Mouse (Mus musculus): ENCODE measurements around the gene Tmem255b. TPM values are rescaled to one million over a fixed set of nuclear protein-coding genes. Genes with fewer than 3 reads are reported as not detected.
A peak's percentile ranks its signal among the peaks of the same experiment; 100 is the strongest.

The Tmem255b gene
- total and polyA plus RNA-seq, 2 experiments from 2014 or later, result 4.3 to 5.9 TPM

DNA sequence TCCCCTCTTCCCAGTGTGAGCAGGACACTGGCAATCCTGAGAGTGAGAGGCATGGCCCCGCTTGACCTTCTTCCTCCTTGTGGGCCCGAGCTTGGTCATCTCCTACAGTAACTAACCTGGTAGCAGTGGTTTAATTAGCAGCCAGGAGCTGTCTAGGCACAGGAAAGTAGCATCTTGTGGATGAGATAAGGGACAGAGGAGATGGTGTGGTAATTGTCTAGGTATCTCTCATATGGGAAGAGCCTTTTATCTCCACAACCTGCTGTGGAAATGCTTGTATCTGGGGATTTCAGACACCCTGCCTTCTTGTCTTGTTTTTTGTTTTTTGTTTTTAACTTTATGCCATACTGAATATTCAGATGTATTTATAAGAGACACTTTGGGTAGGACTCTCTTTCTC lies 2.5 kb downstream of the Tmem255b start:
- Histone ChIP-seq H3K4me2 (ENCODE audit: low read depth, low read length) (no peak overlapping the region), H3K9me3 (ENCODE audit: low read length) (no peaks in the 10 kb centered on the region), H3K36me3 (ENCODE audit: insufficient read depth, low read length) (no peaks in the 10 kb centered on the region), H3K4me3 (ENCODE audit: low read length) (no peak overlapping the region), H3K9ac (replicated peaks; ENCODE audit: low read length) (no peak overlapping the region), H3K4me1 (ENCODE audit: insufficient read depth, low read length) (no peaks in the 10 kb centered on the region), H3K27me3 (ENCODE audit: insufficient read depth, low read length) (peaks cover 16% of the 10 kb centered on the region; the same call in 1 of the 2 replicates), H3K27ac (no peak overlapping the region)
- ATAC-seq (no peak), DNase-seq (ENCODE audit: low spot score) (no peak)
- TF ChIP-seq CTCF (IDR thresholded peaks at IDR 0.05; ENCODE audit: low read depth), result no peak
- 80% methylated on average over 2 of the region's 2 CpGs for WGBS

DNA sequence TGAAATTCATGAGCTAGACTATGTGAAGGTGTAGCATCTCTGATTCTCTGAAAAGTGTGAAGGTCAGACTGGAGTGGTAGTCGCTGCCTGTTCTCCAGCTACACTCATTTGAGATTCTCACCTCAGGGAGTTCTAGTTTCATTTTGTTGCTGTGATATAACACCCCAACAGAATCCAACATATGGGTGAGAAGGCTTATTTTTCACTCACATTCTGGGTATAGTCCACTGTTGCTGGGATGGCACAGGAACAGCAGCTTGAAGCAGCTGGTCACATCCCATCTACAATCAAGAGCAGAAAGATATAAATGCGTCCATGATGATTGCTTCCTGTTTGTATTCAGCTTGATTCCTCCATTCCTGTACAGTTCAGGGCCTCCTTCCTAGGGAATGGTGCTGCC lies 7.2 kb downstream of the Tmem255b start:
- WGBS, result 99% methylated on average over 2 of the region's 2 CpGs
- no peak for TF ChIP-seq CTCF (IDR thresholded peaks at IDR 0.05; ENCODE audit: low read depth)
- H3K27me3 ChIP-seq (ENCODE audit: insufficient read depth, low read length), result no peaks in the 10 kb centered on the region
- no peak overlapping the region for H3K9ac ChIP-seq (replicated peaks; ENCODE audit: low read length)
- DNase-seq (ENCODE audit: low spot score), result no peak
- no peak overlapping the region for H3K27ac ChIP-seq
- no peak overlapping the region for H3K4me3 ChIP-seq (ENCODE audit: low read length)
- no peaks in the 10 kb centered on the region for H3K4me1 ChIP-seq (ENCODE audit: insufficient read depth, low read length)
- no peaks in the 10 kb centered on the region for H3K9me3 ChIP-seq (ENCODE audit: low read length)
- no peaks in the 10 kb centered on the region for H3K36me3 ChIP-seq (ENCODE audit: insufficient read depth, low read length)
- no peak overlapping the region for H3K4me2 ChIP-seq (ENCODE audit: low read depth, low read length)
- no peak for ATAC-seq

DNA sequence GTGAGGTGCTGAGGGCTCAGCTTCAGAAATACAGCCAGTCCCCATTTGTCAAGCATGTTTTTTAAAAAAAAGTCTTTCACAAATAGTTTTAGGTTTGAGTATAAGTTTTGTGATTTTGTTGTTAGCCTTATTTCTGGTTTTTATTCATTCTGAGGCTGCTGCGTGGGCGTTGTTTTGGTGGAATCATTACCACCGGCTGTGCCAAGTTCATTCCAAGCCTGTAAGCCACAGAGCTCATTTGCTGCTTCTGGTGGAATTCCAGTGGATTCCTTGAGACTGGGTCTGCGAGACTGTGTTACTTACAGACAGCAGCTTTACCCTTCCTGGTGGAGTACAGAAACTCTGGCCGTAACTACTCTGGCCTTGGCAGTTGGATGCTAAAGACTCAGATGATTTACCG lies 11.5 kb downstream of the Tmem255b start:
- DNase-seq (ENCODE audit: low spot score) (no peak), ATAC-seq (no peak)
- Histone ChIP-seq H3K4me1 (ENCODE audit: insufficient read depth, low read length) (no peaks in the 10 kb centered on the region), H3K9me3 (ENCODE audit: low read length) (no peaks in the 10 kb centered on the region), H3K9ac (replicated peaks; ENCODE audit: low read length) (no peak overlapping the region), H3K4me2 (ENCODE audit: low read depth, low read length) (no peak overlapping the region), H3K27me3 (ENCODE audit: insufficient read depth, low read length) (no peaks in the 10 kb centered on the region), H3K27ac (no peak overlapping the region), H3K36me3 (ENCODE audit: insufficient read depth, low read length) (no peaks in the 10 kb centered on the region), H3K4me3 (ENCODE audit: low read length) (no peak overlapping the region)
- TF ChIP-seq CTCF (IDR thresholded peaks at IDR 0.05; ENCODE audit: low read depth), result no peak
- WGBS, result 89% methylated on average over 6 of the region's 6 CpGs

DNA sequence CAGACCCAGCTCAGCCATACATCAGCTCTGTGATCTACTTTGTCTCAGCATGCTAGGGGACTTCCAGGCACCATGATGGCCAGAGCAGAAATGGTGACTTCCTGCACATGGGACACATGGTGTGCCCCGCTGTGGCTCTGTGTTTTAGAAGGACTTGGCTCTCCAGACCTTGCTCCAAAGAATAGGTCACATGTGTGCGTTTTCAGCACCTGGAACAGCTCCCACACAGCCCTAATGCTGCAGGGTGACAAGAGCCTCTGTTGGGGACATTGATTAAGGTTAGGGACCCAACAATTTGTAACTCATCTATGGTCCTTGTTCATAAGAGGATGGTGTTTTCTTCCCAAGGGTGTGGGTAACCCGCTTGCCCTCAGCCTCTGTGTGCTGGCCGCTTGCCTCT lies 13.2 kb downstream of the Tmem255b start:
- Histone ChIP-seq H3K4me3 (ENCODE audit: low read length) (no peak overlapping the region), H3K27ac (no peak overlapping the region), H3K9ac (replicated peaks; ENCODE audit: low read length) (no peak overlapping the region), H3K4me1 (ENCODE audit: insufficient read depth, low read length) (no peaks in the 10 kb centered on the region), H3K36me3 (ENCODE audit: insufficient read depth, low read length) (no peaks in the 10 kb centered on the region), H3K4me2 (ENCODE audit: low read depth, low read length) (no peak overlapping the region), H3K9me3 (ENCODE audit: low read length) (no peaks in the 10 kb centered on the region), H3K27me3 (ENCODE audit: insufficient read depth, low read length) (no peaks in the 10 kb centered on the region)
- ATAC-seq, result no peak
- no peak for TF ChIP-seq CTCF (IDR thresholded peaks at IDR 0.05; ENCODE audit: low read depth)
- WGBS, result 52% methylated on average over 4 of the region's 4 CpGs
- DNase-seq (ENCODE audit: low spot score), result no peak

DNA sequence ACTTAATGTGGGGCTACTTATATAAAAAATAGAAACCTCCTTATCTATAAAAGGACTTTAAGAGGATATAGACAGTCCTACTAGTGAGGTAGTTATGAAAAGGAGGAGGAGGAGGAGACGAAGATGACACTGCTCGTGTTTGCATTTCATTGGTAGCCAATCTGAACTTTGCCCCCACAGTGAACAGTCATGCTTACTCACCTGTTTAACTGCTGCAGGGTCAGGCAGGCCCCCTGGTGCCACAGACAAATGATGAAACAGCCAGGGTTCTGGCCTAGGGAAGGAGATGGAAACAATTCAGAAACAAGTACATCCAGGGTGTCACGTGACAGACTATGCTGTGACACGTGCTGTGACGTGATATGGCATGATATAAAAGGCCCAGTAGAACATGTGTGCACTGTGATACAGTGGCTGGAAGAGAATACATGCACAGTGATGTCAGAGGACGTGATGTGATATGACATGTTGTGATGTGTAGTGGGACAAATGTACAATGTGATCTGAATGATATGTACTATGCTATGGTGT lies 16.8 kb downstream of the Tmem255b start:
- Histone ChIP-seq H3K4me1 (ENCODE audit: insufficient read depth, low read length) (no peaks in the 10 kb centered on the region), H3K27me3 (ENCODE audit: insufficient read depth, low read length) (no peaks in the 10 kb centered on the region), H3K9me3 (ENCODE audit: low read length) (no peaks in the 10 kb centered on the region), H3K27ac (no peak overlapping the region), H3K4me2 (ENCODE audit: low read depth, low read length) (no peak overlapping the region), H3K36me3 (ENCODE audit: insufficient read depth, low read length) (no peaks in the 10 kb centered on the region), H3K4me3 (ENCODE audit: low read length) (no peak overlapping the region), H3K9ac (replicated peaks; ENCODE audit: low read length) (no peak overlapping the region)
- DNase-seq (ENCODE audit: low spot score), result no peak
- ATAC-seq, result no peak
- WGBS, result 73% methylated on average over 6 of the region's 6 CpGs
- TF ChIP-seq CTCF (IDR thresholded peaks at IDR 0.05; ENCODE audit: low read depth), result no peak

DNA sequence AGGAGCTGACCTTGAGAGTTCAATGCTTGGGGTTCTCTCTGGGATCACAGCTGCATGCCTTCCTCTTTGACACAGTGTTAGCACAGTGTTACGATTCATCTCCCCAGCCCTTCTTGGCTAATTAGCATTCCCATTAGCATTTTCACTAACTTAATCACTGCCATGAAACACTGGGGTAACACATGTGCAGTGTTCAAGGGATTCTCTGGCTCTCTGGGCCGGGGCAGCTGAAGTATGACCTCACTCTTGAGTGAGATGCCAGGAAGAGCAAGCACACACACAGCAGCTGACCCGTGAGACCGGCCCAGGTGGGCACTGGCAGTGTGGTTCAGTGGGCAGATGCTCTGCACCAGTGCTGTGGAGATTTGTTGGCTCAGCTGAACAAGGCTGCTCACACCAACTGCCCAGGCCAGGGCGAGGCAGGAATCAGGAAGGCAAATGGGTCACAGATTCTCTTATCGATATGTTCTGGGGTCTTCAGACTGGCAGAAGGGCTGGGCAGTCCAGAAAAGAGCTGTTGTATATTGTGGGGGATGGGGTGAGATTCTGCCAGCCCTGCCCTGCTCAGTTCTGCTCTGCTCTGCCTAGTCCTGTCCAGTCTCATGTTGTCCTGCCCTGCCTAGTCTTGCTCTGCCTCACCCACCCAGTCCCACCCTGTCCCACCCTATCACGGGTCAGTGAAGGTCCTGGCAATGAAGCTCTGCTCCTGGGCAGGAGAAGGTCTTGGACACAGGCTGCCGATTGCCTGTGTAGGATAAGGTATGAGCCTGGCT lies 19.5 kb downstream of the Tmem255b start:
- WGBS, result 46% methylated on average over 8 of the region's 8 CpGs
- H3K4me2 ChIP-seq (ENCODE audit: low read depth, low read length), result no peak overlapping the region
- no peaks in the 10 kb centered on the region for H3K36me3 ChIP-seq (ENCODE audit: insufficient read depth, low read length)
- no peak overlapping the region for H3K4me3 ChIP-seq (ENCODE audit: low read length)
- peak overlapping the region; percentile 54; the same call in 1 of the 2 replicates for H3K27ac ChIP-seq
- H3K4me1 ChIP-seq (ENCODE audit: insufficient read depth, low read length), result no peaks in the 10 kb centered on the region
- ATAC-seq, result peak; percentile 87
- no peaks in the 10 kb centered on the region for H3K9me3 ChIP-seq (ENCODE audit: low read length)
- DNase-seq (ENCODE audit: low spot score), result peak; percentile 57
- no peaks in the 10 kb centered on the region for H3K27me3 ChIP-seq (ENCODE audit: insufficient read depth, low read length)
- TF ChIP-seq CTCF (IDR thresholded peaks at IDR 0.05; ENCODE audit: low read depth), result no peak
- no peak overlapping the region for H3K9ac ChIP-seq (replicated peaks; ENCODE audit: low read length)

DNA sequence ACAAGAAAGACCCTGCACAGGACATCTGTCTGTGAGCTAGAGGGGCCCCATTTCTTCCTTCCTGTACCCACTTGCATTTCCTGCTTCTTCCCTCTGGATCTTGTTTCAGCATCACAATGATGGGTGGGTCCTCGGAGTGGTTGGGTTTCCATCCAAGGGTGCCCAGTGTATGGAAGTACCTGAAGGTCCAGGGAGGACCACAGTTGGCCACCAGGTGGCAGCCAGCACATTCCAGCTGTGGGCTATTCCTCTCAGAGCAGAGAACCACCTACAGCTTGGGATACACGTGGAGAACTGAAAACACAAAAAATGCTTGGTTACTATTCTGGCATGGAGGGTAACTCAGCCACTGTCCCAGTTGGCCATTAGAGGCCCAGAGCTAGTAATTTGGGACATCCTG lies 20.3 kb downstream of the Tmem255b start:
- Histone ChIP-seq H3K4me2 (ENCODE audit: low read depth, low read length) (no peak overlapping the region), H3K4me3 (ENCODE audit: low read length) (no peak overlapping the region), H3K9ac (replicated peaks; ENCODE audit: low read length) (no peak overlapping the region), H3K4me1 (ENCODE audit: insufficient read depth, low read length) (no peaks in the 10 kb centered on the region), H3K27me3 (ENCODE audit: insufficient read depth, low read length) (no peaks in the 10 kb centered on the region), H3K36me3 (ENCODE audit: insufficient read depth, low read length) (no peaks in the 10 kb centered on the region), H3K9me3 (ENCODE audit: low read length) (no peaks in the 10 kb centered on the region), H3K27ac (peak overlapping the region; percentile 54; the same call in 1 of the 2 replicates)
- WGBS, result 32% methylated on average over 2 of the region's 2 CpGs
- TF ChIP-seq CTCF (IDR thresholded peaks at IDR 0.05; ENCODE audit: low read depth), result peak; percentile 82
- ATAC-seq (0 out of 2 replicates have a peak, but pooled peaks have one; percentile 55), DNase-seq (ENCODE audit: low spot score) (peak; percentile 71)
